Mouse (Mus musculus) monocyte, adult 2 months (primary cell): Measurements from ENCODE around the gene Aprt.

ENCODE experiments used
- DNase-seq, 2 experiments: peaks; one replicate each; pipeline ENCODE4 v3.0.0; 2022; ENCODE audit warnings: low spot score in 2 of 2, low read depth in 1 of 2

Gene Aprt

GRCm38 (mm10) chr8:122566766-122567165, 9.9 kb downstream of the Aprt start:
- DNase-seq = no peak

GRCm38 (mm10) chr8:122564363-122565352, 12.1 kb downstream of the Aprt start:
- DNase-seq = no peak

- DNase-seq = peak in 1 of 2 experiments; percentile 66
These were observed 15.5 kb downstream of the Aprt start for GRCm38 (mm10) chr8:122561199-122561598.

DNA sequence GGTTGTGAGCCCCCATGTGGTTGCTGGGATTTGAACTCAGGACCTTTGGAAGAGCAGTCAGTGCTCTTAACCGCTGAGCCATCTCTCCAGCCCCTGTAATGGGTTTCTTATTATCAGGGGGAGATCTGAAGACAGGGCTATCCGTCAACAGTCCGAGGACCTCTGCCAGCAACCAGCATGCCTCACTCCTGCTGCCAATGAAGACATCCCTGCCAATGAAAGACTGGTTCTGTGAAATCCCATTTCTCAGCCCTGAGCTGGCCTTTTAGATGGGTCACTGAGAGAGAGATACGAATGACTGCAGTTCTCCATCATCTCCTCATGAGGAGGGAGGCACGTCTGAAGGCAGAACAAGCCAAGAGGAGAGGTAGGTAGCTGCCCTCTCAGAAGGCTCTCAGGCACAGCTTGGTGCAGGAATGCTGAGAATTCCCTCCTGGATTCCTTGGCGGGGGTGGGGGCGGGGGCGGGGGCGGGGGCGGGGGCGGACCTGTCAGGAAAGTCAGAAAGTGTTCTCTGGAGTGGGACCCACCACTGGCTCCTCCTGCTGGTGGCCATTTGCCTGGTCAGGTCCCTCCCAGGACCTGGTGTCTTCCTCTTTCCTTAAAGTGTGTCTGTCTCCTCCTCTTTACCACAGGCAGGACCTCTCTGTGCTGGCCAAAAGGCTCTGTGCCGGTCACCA, 17.9 kb downstream of the Aprt start:
- DNase-seq = no peak

GRCm38 (mm10) chr8:122557248-122558038, 19.3 kb downstream of the Aprt start:
- DNase-seq = no peak

GRCm38 (mm10) chr8:122556030-122557009, 20.4 kb downstream of the Aprt start:
- no peak for DNase-seq

DNA sequence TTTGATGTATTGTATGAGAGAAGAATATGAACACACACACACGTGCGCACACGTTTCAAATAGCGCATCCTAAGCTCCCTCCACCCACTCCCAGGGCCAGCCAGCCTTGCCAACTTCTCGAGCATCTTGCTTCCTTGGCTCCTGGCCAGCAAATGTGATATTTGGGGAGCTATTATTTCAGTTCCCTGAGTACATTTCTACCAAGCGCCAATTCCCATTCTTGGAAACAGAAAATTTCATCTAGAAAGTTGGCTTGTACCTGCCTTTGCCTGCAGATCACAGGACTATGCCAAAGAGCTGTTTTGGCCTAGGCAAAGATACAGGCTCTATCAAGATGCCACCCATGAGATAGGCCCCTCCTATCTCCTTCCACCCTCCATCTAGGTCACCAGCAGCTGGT, 21.9 kb downstream of the Aprt start:
- DNase-seq = no peak

DNA sequence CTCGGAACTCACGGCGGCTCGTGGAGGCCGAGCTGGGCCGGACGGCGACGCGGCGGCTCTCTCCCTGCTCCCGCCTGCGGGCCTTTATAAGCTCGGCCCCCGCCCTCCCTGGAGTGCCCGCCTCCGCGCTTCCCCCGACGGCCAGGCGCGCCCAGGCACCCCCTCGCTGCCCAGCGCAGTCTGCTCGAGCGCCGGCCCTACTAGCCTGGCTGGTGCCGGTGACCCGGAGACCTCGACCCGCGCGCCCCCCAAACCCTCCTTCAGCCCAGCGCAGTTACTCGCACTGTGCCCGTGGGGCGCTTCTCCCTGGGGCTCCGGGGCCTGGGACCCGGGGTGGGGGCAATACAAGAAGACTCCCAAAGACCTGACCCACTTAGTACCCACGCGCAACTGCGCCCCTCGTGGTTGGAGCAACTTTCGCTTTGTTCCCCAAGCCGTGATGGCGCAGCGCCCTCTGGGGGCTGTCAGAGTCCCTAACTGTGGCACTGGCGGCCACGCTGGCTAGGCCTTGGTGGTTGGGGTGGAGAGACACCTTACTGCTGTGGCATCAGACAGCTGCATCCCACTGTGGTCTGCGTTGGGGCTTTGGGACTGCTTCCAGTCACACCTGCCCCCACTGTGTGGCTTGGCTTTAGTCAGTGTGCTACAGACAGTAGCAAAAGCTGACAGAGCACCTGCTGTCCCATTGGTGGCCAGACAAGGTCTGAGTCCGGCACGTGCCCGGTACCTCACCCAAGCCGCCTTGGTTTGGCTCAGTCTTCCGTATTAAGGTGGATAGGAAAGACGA, 25.3 kb downstream of the Aprt start, which contains the start of gene Piezo1:
TSS of gene Piezo1 (minus strand) at position 65 of the 787 bp plus-strand sequence.
- DNase-seq = peak; percentile 86 to 96

DNA sequence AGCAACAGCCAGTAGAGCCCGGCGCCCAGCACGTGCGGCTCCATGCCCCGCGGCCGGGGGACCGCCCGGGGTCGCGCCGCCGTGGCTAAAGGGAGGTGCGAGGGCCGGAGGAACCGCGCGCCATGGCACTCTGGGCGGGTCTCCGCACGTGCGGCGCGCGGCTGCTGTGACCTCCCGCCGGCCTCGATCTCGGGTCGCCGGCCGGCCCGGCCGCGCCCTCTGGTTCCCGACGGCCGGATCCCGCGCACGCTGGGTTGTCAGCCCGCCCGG, 25.8 kb downstream of the Aprt start:
- DNase-seq = no peak

GRCm38 (mm10) chr8:122550234-122550994, 26.3 kb downstream of the Aprt start:
- no peak for DNase-seq

GRCm38 (mm10) chr8:122548891-122549439, 27.7 kb downstream of the Aprt start:
- DNase-seq = no peak

GRCm38 (mm10) chr8:122548331-122548730, 28.4 kb downstream of the Aprt start:
- DNase-seq = no peak

DNA sequence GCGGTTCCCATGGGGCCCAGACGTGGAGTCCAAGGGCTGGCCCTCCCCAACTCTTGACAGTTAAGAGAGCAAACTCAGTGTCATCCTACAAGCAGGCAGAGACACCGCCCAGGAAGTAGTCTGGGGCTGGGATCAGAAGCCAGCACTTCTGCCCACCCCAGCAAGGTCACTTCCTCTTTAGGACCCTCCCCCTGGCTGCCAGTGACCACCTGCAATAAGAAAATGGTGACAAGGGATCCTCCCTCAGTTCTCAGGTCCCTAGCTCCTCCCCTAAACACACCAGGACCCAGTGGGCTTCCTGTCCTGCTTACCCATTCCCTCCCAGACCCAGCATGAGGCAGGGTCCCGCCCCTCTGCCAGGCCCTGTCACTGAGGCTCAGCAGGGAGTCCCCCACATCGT, 28.9 kb downstream of the Aprt start:
- DNase-seq = peak; percentile 82 to 86

GRCm38 (mm10) chr8:122546811-122547453, 29.8 kb downstream of the Aprt start:
- DNase-seq = no peak

DNA sequence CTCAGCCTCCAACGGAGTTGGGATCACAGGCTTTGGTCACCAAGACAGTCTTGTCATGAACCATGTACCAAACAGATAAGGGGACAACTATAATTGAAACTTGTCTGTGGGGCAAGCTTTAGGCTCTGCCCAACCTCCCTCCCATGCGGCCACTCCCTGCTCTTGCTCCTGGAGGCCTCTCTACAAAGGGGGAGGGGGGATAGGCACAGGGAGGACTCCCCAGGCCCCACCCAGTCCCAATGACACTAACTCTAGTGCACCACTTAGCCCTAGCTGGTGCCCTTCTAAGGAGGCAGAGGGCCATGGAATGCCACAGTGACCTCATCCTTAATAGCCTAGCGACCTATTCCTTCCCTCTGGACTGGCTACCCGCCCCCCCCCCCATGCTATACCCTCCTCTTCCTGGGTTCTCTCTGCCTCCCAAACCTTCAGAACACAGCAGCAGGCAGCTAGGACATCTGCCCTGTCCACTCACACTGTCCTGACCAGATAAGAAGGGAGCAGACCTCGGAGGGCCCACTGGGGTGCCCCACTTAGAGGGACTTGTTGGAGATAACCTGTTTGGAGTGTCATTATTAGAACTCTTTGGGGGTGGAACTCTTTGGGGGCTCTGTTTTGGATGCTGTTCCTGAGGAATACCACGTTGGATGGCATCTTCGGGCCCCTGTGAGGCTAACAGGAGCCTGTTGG, 30.5 kb downstream of the Aprt start:
- no peak for DNase-seq

DNA sequence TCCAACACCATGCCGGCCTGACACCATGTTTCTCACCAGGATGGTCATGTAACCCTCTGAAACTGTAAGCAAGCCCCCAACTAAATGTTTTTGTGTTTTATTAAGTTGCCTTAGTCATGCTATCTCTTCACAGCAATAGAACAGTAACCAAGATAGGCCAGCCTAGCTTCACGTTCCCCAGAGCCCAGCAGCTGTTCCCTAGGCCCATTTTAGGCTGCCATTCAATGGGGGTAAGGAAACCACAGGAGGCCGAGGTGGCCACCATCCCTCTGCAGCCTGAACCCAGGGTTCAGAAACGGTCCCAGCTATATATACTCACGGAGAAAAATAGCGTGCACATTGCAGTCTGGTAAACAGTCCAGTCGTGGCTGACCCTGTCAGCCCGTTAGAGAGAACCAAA, 32.6 kb downstream of the Aprt start:
- DNase-seq = no peak

GRCm38 (mm10) chr8:122538310-122539076, 38.2 kb downstream of the Aprt start:
- no peak for DNase-seq
